Mouse (Mus musculus) ES-Bruce4 (cell line): ENCODE data around the gene Gm6803.
"Not testable (repeated sequence)": the region's sequence is repeated elsewhere in the genome, so short reads cannot be mapped to it uniquely, and the experiment has no call there.

Source experiments
- CTCF ChIP-seq: IDR thresholded peaks from one replicate; pipeline ENCODE4 v1.8.1; 2011; ENCODE audit warnings: low read depth, low read length
- EP300 ChIP-seq: IDR thresholded peaks from 2 replicates; pipeline ENCODE4 v1.6.1; 2011; ENCODE audit warnings: low read depth, low read length; ENCODE audit not compliant: insufficient read depth
- POLR2A ChIP-seq: IDR thresholded peaks from one replicate; pipeline ENCODE4 v1.8.1; 2011; ENCODE audit warnings: low read length; ENCODE audit not compliant: insufficient read depth

GRCm38 (mm10) chr12:88032250-88032649 lies 13.7 kb upstream of the Gm6803 start:
- TF ChIP-seq POLR2A, CTCF, EP300: not testable (repeated sequence)
